Mouse (Mus musculus): Measurements from ENCODE around the gene Fermt3.

The Fermt3 gene

GRCm38 (mm10) chr19:6972247-6972917 lies 46.9 kb downstream of the Fermt3 start:
- DNase-seq (ENCODE audit: low read depth, low spot score) = no peak

- DNase-seq (ENCODE audit: low read depth, low spot score) = no peak
Measured at GRCm38 (mm10) chr19:6971644-6972043, 47.6 kb downstream of the Fermt3 start.

GRCm38 (mm10) chr19:6970460-6971085 lies 48.7 kb downstream of the Fermt3 start:
- DNase-seq (ENCODE audit: low read depth, low spot score) = no peak

- peak; percentile 39 for DNase-seq (ENCODE audit: low read depth, low spot score)
Measured at GRCm38 (mm10) chr19:6969665-6970381, 49.4 kb downstream of the Fermt3 start.

GRCm38 (mm10) chr19:6969291-6969664 lies 50.0 kb downstream of the Fermt3 start:
- no peak for DNase-seq (ENCODE audit: low read depth, low spot score)

- DNase-seq (ENCODE audit: low read depth, low spot score) = no peak
Measured at GRCm38 (mm10) chr19:6968491-6969271, 50.6 kb downstream of the Fermt3 start.

GRCm38 (mm10) chr19:6956461-6956860 lies 62.8 kb downstream of the Fermt3 start:
- no peak for DNase-seq (ENCODE audit: low read depth, low spot score)

- no peak for DNase-seq (ENCODE audit: low read depth, low spot score)
Measured at GRCm38 (mm10) chr19:6955424-6955823, 63.8 kb downstream of the Fermt3 start.

GRCm38 (mm10) chr19:6954046-6954445 lies 65.2 kb downstream of the Fermt3 start:
- no peak for DNase-seq (ENCODE audit: low read depth, low spot score)

- DNase-seq (ENCODE audit: low read depth, low spot score) = no peak
Measured at GRCm38 (mm10) chr19:6952712-6953037, 66.6 kb downstream of the Fermt3 start.

GRCm38 (mm10) chr19:6951994-6952711 lies 67.1 kb downstream of the Fermt3 start:
- DNase-seq (ENCODE audit: low read depth, low spot score) = peak; percentile 77

GRCm38 (mm10) chr19:6951381-6951968 lies 67.8 kb downstream of the Fermt3 start:
- peak; percentile 98 for DNase-seq (ENCODE audit: low read depth, low spot score)

- peak; percentile 91 for DNase-seq (ENCODE audit: low read depth, low spot score)
Measured at GRCm38 (mm10) chr19:6950613-6951153, 68.6 kb downstream of the Fermt3 start.

GRCm38 (mm10) chr19:6949951-6950350 lies 69.3 kb downstream of the Fermt3 start:
- no peak for DNase-seq (ENCODE audit: low read depth, low spot score)

- no peak for DNase-seq (ENCODE audit: low read depth, low spot score)
Measured at GRCm38 (mm10) chr19:6949532-6949931, 69.7 kb downstream of the Fermt3 start.
